Mouse (Mus musculus) limb, embryonic 13.5 days (tissue): ENCODE results near the gene Plxnb1. TPM values are rescaled to one million over a fixed set of nuclear protein-coding genes. Genes with fewer than 3 reads are reported as not detected.
A peak's percentile ranks its signal among the peaks of the same experiment; 100 is the strongest.

ENCODE experiments used
- ATAC-seq: fragments of 200-750 bp; cut with Nextera tagmentation; 2 replicates; pipeline ENCODE4 v1.8.0; 2017; ENCODE audit warnings: low read depth, moderate number of reproducible peaks, moderate TSS enrichment; ENCODE audit not compliant: low FRiP score
- H3K27ac ChIP-seq: fragments of 300-500 bp; sonication (generic); 2 replicates; pipeline ENCODE4 v1.5.1; 2015; ENCODE audit warnings: inconsistent platforms, mild to moderate bottlenecking, moderate library complexity
- H3K27me3 ChIP-seq: fragments of 300-500 bp; sonication (generic); 2 replicates; pipeline ENCODE4 v1.6.1; 2015; ENCODE audit warnings: mild to moderate bottlenecking, inconsistent platforms
- H3K36me3 ChIP-seq: fragments of 300-500 bp; sonication (generic); 2 replicates; pipeline ENCODE4 v1.6.1; 2015; ENCODE audit warnings: inconsistent platforms, mild to moderate bottlenecking, moderate library complexity
- H3K4me1 ChIP-seq: fragments of 300-500 bp; sonication (generic); 2 replicates; pipeline ENCODE4 v1.6.1; 2015; ENCODE audit warnings: inconsistent platforms
- H3K4me2 ChIP-seq: fragments of 300-500 bp; sonication (generic); replicated peaks from 2 replicates; pipeline ENCODE4 v1.6.1; 2015; ENCODE audit warnings: inconsistent platforms, mild to moderate bottlenecking, moderate library complexity
- H3K4me3 ChIP-seq: fragments of 300-500 bp; sonication (generic); 2 replicates; pipeline ENCODE4 v1.5.1; 2015; ENCODE audit warnings: moderate library complexity, mild to moderate bottlenecking, inconsistent platforms
- H3K9ac ChIP-seq: fragments of 300-500 bp; sonication (generic); 2 replicates; pipeline ENCODE4 v1.6.1; 2015; ENCODE audit warnings: mild to moderate bottlenecking, inconsistent platforms
- H3K9me3 ChIP-seq: fragments of 300-500 bp; sonication (generic); 2 replicates; pipeline ENCODE4 v1.6.1; 2016; ENCODE audit warnings: inconsistent platforms
- WGBS: fragments of 180-500 bp; shearing (Covaris S2); methylation state at CpG from one replicate; pipeline ENCODE4 v1.1.7; 2015; 5-methylcytosine and 5-hydroxymethylcytosine counted together
- polyA plus RNA-seq: library from polyadenylated mRNA; unstranded; fragments of >200 nt; fragmentation: Nextera tagmentation; extraction: Ambion mirVana; gene quantifications from 2 replicates; pipeline ENCODE4 v1.2.1, GENCODE M21; 2015

The Plxnb1 gene
- polyA plus RNA-seq: 13.0 and 13.4 TPM in 2 replicates

- H3K4me1 ChIP-seq: peaks cover 59% of the 10 kb centered on the region
- peak; percentile 72 for ATAC-seq
- under 1% methylated on average over 84 of the region's 102 CpGs for WGBS
These were observed at the start of gene Plxnb1 for GRCm38 (mm10) chr9:109095137-109095982. Gene Plxnb1, plus strand, starts transcription at chr9:109095389.

GRCm38 (mm10) chr9:109046306-109046705 is 48.9 kb upstream of the Plxnb1 start:
- WGBS: 42% methylated on average over 5 of the region's 5 CpGs
- Histone ChIP-seq H3K4me2 (no peak overlapping the region), H3K27me3 (no peaks in the 10 kb centered on the region), H3K4me1 (no peaks in the 10 kb centered on the region), H3K4me3 (no peak overlapping the region), H3K27ac (no peak overlapping the region), H3K9me3 (no peaks in the 10 kb centered on the region), H3K9ac (no peak overlapping the region), H3K36me3 (peaks cover 26% of the 10 kb centered on the region)
- ATAC-seq: no peak

More at GRCm38 (mm10) chr9:109095137-109095982, at the start of gene Plxnb1:
- Histone ChIP-seq H3K4me3 (peak within 1 kb of the TSS; percentile 75), H3K9ac (peak within 1 kb of the TSS; percentile 96), H3K27ac (peak within 1 kb of the TSS; percentile 100), H3K9me3 (no peaks in the 10 kb centered on the region), H3K4me2 (peak within 1 kb of the TSS; percentile 87), H3K36me3 (peaks cover 37% of the 10 kb centered on the region), H3K27me3 (no peaks in the 10 kb centered on the region)

GRCm38 (mm10) chr9:109049316-109049715 is 45.9 kb upstream of the Plxnb1 start:
- H3K9ac ChIP-seq: no peak overlapping the region
- ATAC-seq: no peak

GRCm38 (mm10) chr9:109049996-109050673 is 45.1 kb upstream of the Plxnb1 start:
- no peak for ATAC-seq
- no peak overlapping the region for H3K27ac ChIP-seq

More at GRCm38 (mm10) chr9:109049316-109049715, 45.9 kb upstream of the Plxnb1 start:
- no peak overlapping the region for H3K4me2 ChIP-seq
- no peak overlapping the region for H3K4me3 ChIP-seq
- H3K9me3 ChIP-seq: no peaks in the 10 kb centered on the region
- 82% methylated on average over 7 of the region's 7 CpGs for WGBS
- H3K36me3 ChIP-seq: peaks cover 40% of the 10 kb centered on the region
- no peak overlapping the region for H3K27ac ChIP-seq
- no peaks in the 10 kb centered on the region for H3K27me3 ChIP-seq
- peaks cover 1% of the 10 kb centered on the region; the same call in 1 of the 2 replicates for H3K4me1 ChIP-seq

GRCm38 (mm10) chr9:109050674-109050997 is 44.6 kb upstream of the Plxnb1 start:
- Histone ChIP-seq H3K4me1 (peaks cover 6% of the 10 kb centered on the region), H3K36me3 (peaks cover 40% of the 10 kb centered on the region), H3K4me2 (no peak overlapping the region), H3K27ac (no peak overlapping the region), H3K27me3 (no peaks in the 10 kb centered on the region), H3K4me3 (no peak overlapping the region), H3K9ac (no peak overlapping the region), H3K9me3 (no peaks in the 10 kb centered on the region)
- ATAC-seq: no peak
- 90% methylated on average over 3 of the region's 3 CpGs for WGBS

More at GRCm38 (mm10) chr9:109049996-109050673, 45.1 kb upstream of the Plxnb1 start:
- Histone ChIP-seq H3K9me3 (no peaks in the 10 kb centered on the region), H3K4me2 (no peak overlapping the region), H3K27me3 (no peaks in the 10 kb centered on the region), H3K4me1 (peaks cover 6% of the 10 kb centered on the region), H3K36me3 (peaks cover 40% of the 10 kb centered on the region), H3K9ac (no peak overlapping the region), H3K4me3 (no peak overlapping the region)
- WGBS: 81% methylated on average over 9 of the region's 9 CpGs

GRCm38 (mm10) chr9:109051011-109051501 is 44.1 kb upstream of the Plxnb1 start:
- WGBS: 90% methylated on average over 13 of the region's 13 CpGs
- peaks cover 44% of the 10 kb centered on the region for H3K36me3 ChIP-seq
- ATAC-seq: no peak
- H3K9ac ChIP-seq: no peak overlapping the region
- H3K4me2 ChIP-seq: no peak overlapping the region
- H3K9me3 ChIP-seq: no peaks in the 10 kb centered on the region
- H3K4me1 ChIP-seq: peaks cover 6% of the 10 kb centered on the region
- H3K27ac ChIP-seq: no peak overlapping the region
- no peak overlapping the region for H3K4me3 ChIP-seq
- no peaks in the 10 kb centered on the region for H3K27me3 ChIP-seq

- H3K36me3 ChIP-seq: peaks cover 53% of the 10 kb centered on the region
- no peak overlapping the region for H3K4me3 ChIP-seq
- H3K27ac ChIP-seq: no peak overlapping the region
- WGBS: 87% methylated on average over 10 of the region's 10 CpGs
- no peak overlapping the region for H3K9ac ChIP-seq
- no peaks in the 10 kb centered on the region for H3K27me3 ChIP-seq
- H3K4me2 ChIP-seq: no peak overlapping the region
- no peaks in the 10 kb centered on the region for H3K9me3 ChIP-seq
- peaks cover 6% of the 10 kb centered on the region for H3K4me1 ChIP-seq
- ATAC-seq: no peak
These were observed 43.3 kb upstream of the Plxnb1 start for GRCm38 (mm10) chr9:109051651-109052489.

- Histone ChIP-seq H3K27ac (no peak overlapping the region), H3K9me3 (no peaks in the 10 kb centered on the region), H3K9ac (no peak overlapping the region), H3K4me2 (no peak overlapping the region), H3K4me1 (peaks cover 6% of the 10 kb centered on the region), H3K4me3 (no peak overlapping the region), H3K27me3 (no peaks in the 10 kb centered on the region), H3K36me3 (peaks cover 61% of the 10 kb centered on the region)
- ATAC-seq: no peak
- WGBS: 89% methylated on average over 9 of the region's 9 CpGs
These were observed 42.5 kb upstream of the Plxnb1 start for GRCm38 (mm10) chr9:109052490-109053260.

- ATAC-seq: no peak
- no peak overlapping the region for H3K4me3 ChIP-seq
- H3K27me3 ChIP-seq: no peaks in the 10 kb centered on the region
- H3K36me3 ChIP-seq: peaks cover 63% of the 10 kb centered on the region
- no peak overlapping the region for H3K4me2 ChIP-seq
- no peak overlapping the region for H3K9ac ChIP-seq
- H3K4me1 ChIP-seq: peaks cover 6% of the 10 kb centered on the region
- H3K9me3 ChIP-seq: no peaks in the 10 kb centered on the region
- WGBS: 82% methylated on average over 3 of the region's 3 CpGs
- H3K27ac ChIP-seq: no peak overlapping the region
These were observed 41.8 kb upstream of the Plxnb1 start for GRCm38 (mm10) chr9:109053366-109053765.

- Histone ChIP-seq H3K9me3 (no peaks in the 10 kb centered on the region), H3K4me3 (no peak overlapping the region), H3K27me3 (no peaks in the 10 kb centered on the region), H3K4me1 (peaks cover 10% of the 10 kb centered on the region), H3K4me2 (no peak overlapping the region), H3K9ac (no peak overlapping the region), H3K27ac (no peak overlapping the region), H3K36me3 (peaks cover 61% of the 10 kb centered on the region)
- WGBS: 70% methylated on average over 6 of the region's 6 CpGs
- ATAC-seq: no peak
These were observed 41.3 kb upstream of the Plxnb1 start for GRCm38 (mm10) chr9:109053851-109054250.

GRCm38 (mm10) chr9:109054712-109055111 is 40.5 kb upstream of the Plxnb1 start:
- Histone ChIP-seq H3K27ac (no peak overlapping the region), H3K4me1 (peaks cover 18% of the 10 kb centered on the region), H3K9me3 (no peaks in the 10 kb centered on the region), H3K4me3 (peak overlapping the region; percentile 27), H3K4me2 (peak overlapping the region; percentile 46), H3K9ac (peak overlapping the region; percentile 40), H3K27me3 (no peaks in the 10 kb centered on the region), H3K36me3 (peaks cover 56% of the 10 kb centered on the region)
- peak; percentile 26; the same call in 1 of the 2 replicates for ATAC-seq
- WGBS: 5% methylated on average over 7 of the region's 7 CpGs
